Mouse (Mus musculus) neural tube, embryonic 13.5 days (tissue): ENCODE data around the gene Snx29. TPM values are rescaled to one million over a fixed set of nuclear protein-coding genes. Genes with fewer than 3 reads are reported as not detected.
A peak's percentile ranks its signal among the peaks of the same experiment; 100 is the strongest.

ENCODE experiments used
- ATAC-seq: fragments of 200-750 bp; cut with Nextera tagmentation; 2 replicates; pipeline ENCODE4 v1.8.0; 2017; ENCODE audit warnings: low read depth, mild to moderate bottlenecking, moderate TSS enrichment, moderate library complexity
- H3K27ac ChIP-seq: fragments of 300-500 bp; sonication (generic); replicated peaks from 2 replicates; pipeline ENCODE4 v1.5.1; 2015; ENCODE audit warnings: moderate library complexity, mild to moderate bottlenecking, inconsistent platforms
- H3K27me3 ChIP-seq: fragments of 300-500 bp; sonication (generic); 2 replicates; pipeline ENCODE4 v1.6.1; 2015; ENCODE audit warnings: mild to moderate bottlenecking, inconsistent platforms
- H3K36me3 ChIP-seq: fragments of 300-500 bp; sonication (generic); 2 replicates; pipeline ENCODE4 v1.6.1; 2015; ENCODE audit warnings: mild to moderate bottlenecking, inconsistent platforms
- H3K4me1 ChIP-seq: fragments of 300-500 bp; sonication (generic); replicated peaks from 2 replicates; pipeline ENCODE4 v1.6.1; 2015; ENCODE audit warnings: inconsistent platforms
- H3K4me2 ChIP-seq: fragments of 300-500 bp; sonication (generic); 2 replicates; pipeline ENCODE4 v1.6.1; 2015; ENCODE audit warnings: inconsistent platforms, mild to moderate bottlenecking, moderate library complexity
- H3K4me3 ChIP-seq: fragments of 300-500 bp; sonication (generic); 2 replicates; pipeline ENCODE4 v1.5.1; 2015; ENCODE audit warnings: mild to moderate bottlenecking, inconsistent platforms
- H3K9ac ChIP-seq: fragments of 300-500 bp; sonication (generic); 2 replicates; pipeline ENCODE4 v1.6.1; 2015; ENCODE audit warnings: moderate library complexity, mild to moderate bottlenecking, inconsistent platforms
- H3K9me3 ChIP-seq: fragments of 300-500 bp; sonication (generic); 2 replicates; pipeline ENCODE4 v1.6.1; 2016; ENCODE audit warnings: inconsistent platforms
- WGBS: fragments of 180-500 bp; shearing (Covaris S2); methylation state at CpG from one replicate; pipeline ENCODE4 v1.1.7; 2015; 5-methylcytosine and 5-hydroxymethylcytosine counted together
- polyA plus RNA-seq: library from polyadenylated mRNA; unstranded; fragments of >200 nt; fragmentation: Nextera tagmentation; extraction: Ambion mirVana; gene quantifications from 2 replicates; pipeline ENCODE4 v1.2.1, GENCODE M21; 2015

Snx29 gene
- polyA plus RNA-seq, 1 experiment from 2014 or later, result 17.2 TPM

- 12% methylated on average over 1 of the region's 1 CpGs for WGBS
- no peak for ATAC-seq
These were observed 303.3 kb downstream of the Snx29 start for GRCm38 (mm10) chr16:11626004-11626481.

GRCm38 (mm10) chr16:11626616-11627015 is 303.9 kb downstream of the Snx29 start:
- no peaks in the 10 kb centered on the region for H3K9me3 ChIP-seq
- no peak overlapping the region for H3K9ac ChIP-seq
- H3K27me3 ChIP-seq, result no peaks in the 10 kb centered on the region
- no peak overlapping the region for H3K4me2 ChIP-seq
- 86% methylated on average over 2 of the region's 2 CpGs for WGBS
- H3K4me1 ChIP-seq, result peaks cover 4% of the 10 kb centered on the region
- no peak overlapping the region for H3K4me3 ChIP-seq
- no peak overlapping the region for H3K27ac ChIP-seq
- H3K36me3 ChIP-seq, result no peaks in the 10 kb centered on the region
- ATAC-seq, result no peak

More at GRCm38 (mm10) chr16:11626004-11626481, 303.3 kb downstream of the Snx29 start:
- Histone ChIP-seq H3K36me3 (no peaks in the 10 kb centered on the region), H3K27me3 (no peaks in the 10 kb centered on the region), H3K4me2 (no peak overlapping the region), H3K9ac (no peak overlapping the region), H3K27ac (no peak overlapping the region), H3K4me3 (no peak overlapping the region), H3K9me3 (no peaks in the 10 kb centered on the region), H3K4me1 (peaks cover 4% of the 10 kb centered on the region)

- Histone ChIP-seq H3K27ac (no peak overlapping the region), H3K4me3 (no peak overlapping the region), H3K9me3 (no peaks in the 10 kb centered on the region), H3K36me3 (no peaks in the 10 kb centered on the region), H3K27me3 (no peaks in the 10 kb centered on the region), H3K4me1 (peaks cover 4% of the 10 kb centered on the region), H3K9ac (no peak overlapping the region), H3K4me2 (no peak overlapping the region)
- no peak for ATAC-seq
- WGBS, result 85% methylated on average over 9 of the region's 9 CpGs
These were observed 305.3 kb downstream of the Snx29 start for GRCm38 (mm10) chr16:11627866-11628638.

GRCm38 (mm10) chr16:11629704-11630103 is 307.0 kb downstream of the Snx29 start:
- ATAC-seq, result no peak
- WGBS, result 81% methylated on average over 7 of the region's 7 CpGs
- Histone ChIP-seq H3K9me3 (no peaks in the 10 kb centered on the region), H3K4me2 (no peak overlapping the region), H3K9ac (no peak overlapping the region), H3K4me3 (no peak overlapping the region), H3K4me1 (peaks cover 4% of the 10 kb centered on the region), H3K36me3 (no peaks in the 10 kb centered on the region), H3K27ac (no peak overlapping the region), H3K27me3 (no peaks in the 10 kb centered on the region)

- Histone ChIP-seq H3K4me1 (peaks cover 4% of the 10 kb centered on the region), H3K27me3 (no peaks in the 10 kb centered on the region), H3K4me2 (no peak overlapping the region), H3K9me3 (no peaks in the 10 kb centered on the region), H3K4me3 (no peak overlapping the region), H3K27ac (no peak overlapping the region), H3K9ac (no peak overlapping the region), H3K36me3 (no peaks in the 10 kb centered on the region)
- 53% methylated on average over 5 of the region's 5 CpGs for WGBS
- no peak for ATAC-seq
These were observed 307.8 kb downstream of the Snx29 start for GRCm38 (mm10) chr16:11630489-11630888.

- no peak overlapping the region for H3K9ac ChIP-seq
- WGBS, result 90% methylated on average over 2 of the region's 2 CpGs
- peaks cover 12% of the 10 kb centered on the region for H3K4me1 ChIP-seq
- H3K4me3 ChIP-seq, result no peak overlapping the region
- H3K4me2 ChIP-seq, result no peak overlapping the region
- H3K27ac ChIP-seq, result no peak overlapping the region
- no peaks in the 10 kb centered on the region for H3K9me3 ChIP-seq
- ATAC-seq, result no peak
- H3K27me3 ChIP-seq, result no peaks in the 10 kb centered on the region
- no peaks in the 10 kb centered on the region for H3K36me3 ChIP-seq
These were observed 309.6 kb downstream of the Snx29 start for GRCm38 (mm10) chr16:11632205-11632747.

GRCm38 (mm10) chr16:11636196-11636733 is 313.6 kb downstream of the Snx29 start:
- H3K9ac ChIP-seq, result peak overlapping the region; percentile 49; the same call in 1 of the 2 replicates

GRCm38 (mm10) chr16:11636902-11637301 is 314.2 kb downstream of the Snx29 start:
- peak overlapping the region; percentile 69 for H3K27ac ChIP-seq
- no peak overlapping the region for H3K4me3 ChIP-seq
- whole genome bisulfite sequencing, result 2% methylated on average over 3 of the region's 3 CpGs
- H3K4me1 ChIP-seq, result peaks cover 13% of the 10 kb centered on the region
- no peaks in the 10 kb centered on the region for H3K27me3 ChIP-seq
- peak overlapping the region; percentile 49; the same call in 1 of the 2 replicates for H3K9ac ChIP-seq
- no peaks in the 10 kb centered on the region for H3K36me3 ChIP-seq
- H3K4me2 ChIP-seq, result no peak overlapping the region
- no peaks in the 10 kb centered on the region for H3K9me3 ChIP-seq
- ATAC-seq, result peak; percentile 53; the same call in 1 of the 2 replicates

More at GRCm38 (mm10) chr16:11636196-11636733, 313.6 kb downstream of the Snx29 start:
- Histone ChIP-seq H3K27ac (peak overlapping the region; percentile 69; the same call in 1 of the 2 replicates), H3K4me2 (no peak overlapping the region), H3K36me3 (no peaks in the 10 kb centered on the region), H3K4me1 (peaks cover 13% of the 10 kb centered on the region), H3K27me3 (no peaks in the 10 kb centered on the region), H3K4me3 (no peak overlapping the region), H3K9me3 (no peaks in the 10 kb centered on the region)
- WGBS, result 73% methylated on average over 7 of the region's 7 CpGs
- ATAC-seq, result no peak

GRCm38 (mm10) chr16:11637794-11638193 is 315.1 kb downstream of the Snx29 start:
- Histone ChIP-seq H3K9me3 (no peaks in the 10 kb centered on the region), H3K36me3 (no peaks in the 10 kb centered on the region), H3K4me2 (no peak overlapping the region), H3K4me1 (peaks cover 17% of the 10 kb centered on the region), H3K9ac (no peak overlapping the region), H3K27ac (no peak overlapping the region), H3K4me3 (no peak overlapping the region), H3K27me3 (no peaks in the 10 kb centered on the region)
- ATAC-seq, result no peak

- H3K4me3 ChIP-seq, result no peak overlapping the region
- no peak overlapping the region for H3K27ac ChIP-seq
- no peak overlapping the region for H3K4me2 ChIP-seq
- no peaks in the 10 kb centered on the region for H3K27me3 ChIP-seq
- H3K36me3 ChIP-seq, result no peaks in the 10 kb centered on the region
- no peak for ATAC-seq
- 100% methylated on average over 1 of the region's 1 CpGs for WGBS
- peaks cover 24% of the 10 kb centered on the region for H3K4me1 ChIP-seq
- no peak overlapping the region for H3K9ac ChIP-seq
- no peaks in the 10 kb centered on the region for H3K9me3 ChIP-seq
These were observed 316.0 kb downstream of the Snx29 start for GRCm38 (mm10) chr16:11638739-11639138.

- ATAC-seq, result no peak
- no peak overlapping the region for H3K4me2 ChIP-seq
- no peak overlapping the region for H3K9ac ChIP-seq
- no peaks in the 10 kb centered on the region for H3K27me3 ChIP-seq
- H3K27ac ChIP-seq, result no peak overlapping the region
- no peaks in the 10 kb centered on the region for H3K36me3 ChIP-seq
- no peaks in the 10 kb centered on the region for H3K9me3 ChIP-seq
- peaks cover 24% of the 10 kb centered on the region for H3K4me1 ChIP-seq
- 82% methylated on average over 8 of the region's 8 CpGs for WGBS
- H3K4me3 ChIP-seq, result no peak overlapping the region
These were observed 317.2 kb downstream of the Snx29 start for GRCm38 (mm10) chr16:11639936-11640335.

- WGBS, result 68% methylated on average over 6 of the region's 6 CpGs
- H3K27ac ChIP-seq, result no peak overlapping the region
- no peak; the same call in 1 of the 2 replicates for ATAC-seq
- no peak overlapping the region for H3K4me3 ChIP-seq
- no peak overlapping the region for H3K9ac ChIP-seq
- peaks cover 16% of the 10 kb centered on the region; the same call in 1 of the 2 replicates for H3K4me1 ChIP-seq
- no peaks in the 10 kb centered on the region for H3K27me3 ChIP-seq
- no peak overlapping the region for H3K4me2 ChIP-seq
- H3K36me3 ChIP-seq, result no peaks in the 10 kb centered on the region
- H3K9me3 ChIP-seq, result no peaks in the 10 kb centered on the region
These were observed 320.9 kb downstream of the Snx29 start for GRCm38 (mm10) chr16:11643603-11644002.
